Mouse (Mus musculus) embryonic facial prominence, embryonic 15.5 days (tissue): ENCODE results near the gene Ssbp3. TPM values are rescaled to one million over a fixed set of nuclear protein-coding genes. Genes with fewer than 3 reads are reported as not detected.

Experiments
- ATAC-seq: fragments of 200-750 bp; cut with Nextera tagmentation; 2 replicates; pipeline ENCODE4 v1.8.0; 2017; ENCODE audit warnings: low read depth, moderate TSS enrichment; ENCODE audit not compliant: insufficient number of reproducible peaks, low FRiP score, low TSS enrichment
- H3K27ac ChIP-seq: fragments of 300-500 bp; sonication (generic); replicated peaks from 2 replicates; pipeline ENCODE4 v1.5.1; 2015; ENCODE audit warnings: mild to moderate bottlenecking, inconsistent platforms
- H3K27me3 ChIP-seq: fragments of 300-500 bp; sonication (generic); 2 replicates; pipeline ENCODE4 v1.6.1; 2015; ENCODE audit warnings: inconsistent platforms
- H3K36me3 ChIP-seq: fragments of 300-500 bp; sonication (generic); 2 replicates; pipeline ENCODE4 v1.6.1; 2015; ENCODE audit warnings: mild to moderate bottlenecking, inconsistent platforms
- H3K4me1 ChIP-seq: fragments of 300-500 bp; sonication (generic); 2 replicates; pipeline ENCODE4 v1.6.1; 2015; ENCODE audit warnings: inconsistent platforms
- H3K4me2 ChIP-seq: fragments of 300-500 bp; sonication (generic); replicated peaks from 2 replicates; pipeline ENCODE4 v1.6.1; 2015; ENCODE audit warnings: mild to moderate bottlenecking, inconsistent platforms
- H3K4me3 ChIP-seq: fragments of 300-500 bp; sonication (generic); replicated peaks from 2 replicates; pipeline ENCODE4 v1.5.1; 2015; ENCODE audit warnings: mild to moderate bottlenecking, inconsistent platforms
- H3K9ac ChIP-seq: fragments of 300-500 bp; sonication (generic); 2 replicates; pipeline ENCODE4 v1.6.1; 2015; ENCODE audit warnings: inconsistent platforms
- H3K9me3 ChIP-seq: fragments of 300-500 bp; sonication (generic); replicated peaks from 2 replicates; pipeline ENCODE4 v1.6.1; 2016; ENCODE audit warnings: inconsistent platforms
- WGBS: fragments of 180-500 bp; shearing (Covaris S2); methylation state at CpG from one replicate; pipeline ENCODE4 v1.1.7; 2015; 5-methylcytosine and 5-hydroxymethylcytosine counted together
- polyA plus RNA-seq: library from polyadenylated mRNA; unstranded; fragments of >200 nt; fragmentation: Nextera tagmentation; extraction: Ambion mirVana; gene quantifications from 2 replicates; pipeline ENCODE4 v1.2.1, GENCODE M21; 2015

Ssbp3 gene
- polyA plus RNA-seq, 1 experiment from 2014 or later, result 136 TPM

DNA sequence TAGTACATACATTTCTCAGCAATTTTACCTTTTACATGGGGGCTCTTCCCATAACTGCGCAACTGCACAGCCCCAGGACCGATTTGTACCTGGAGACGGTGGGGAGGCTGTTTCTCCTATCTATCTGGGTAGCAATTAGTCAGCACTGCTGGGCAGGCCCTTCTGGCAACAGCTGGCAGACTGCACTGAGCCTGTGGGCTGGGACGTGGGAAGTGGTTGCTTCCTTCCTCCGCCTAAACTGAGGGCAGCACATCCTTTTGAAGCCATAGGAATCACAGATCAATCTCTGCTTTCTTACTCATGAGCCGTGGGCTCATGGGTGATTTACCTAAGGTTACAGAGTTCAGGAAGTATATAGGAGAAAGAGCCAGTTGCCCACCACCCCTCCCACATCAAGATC is 148.3 kb downstream of the Ssbp3 start:
- Histone ChIP-seq H3K27me3 (no peaks in the 10 kb centered on the region), H3K4me2 (no peak overlapping the region), H3K9me3 (no peaks in the 10 kb centered on the region), H3K4me1 (no peaks in the 10 kb centered on the region), H3K4me3 (no peak overlapping the region), H3K36me3 (peaks cover 74% of the 10 kb centered on the region), H3K9ac (no peak overlapping the region), H3K27ac (no peak overlapping the region)
- no peak for ATAC-seq
- WGBS, result 75% methylated on average over 6 of the region's 6 CpGs

DNA sequence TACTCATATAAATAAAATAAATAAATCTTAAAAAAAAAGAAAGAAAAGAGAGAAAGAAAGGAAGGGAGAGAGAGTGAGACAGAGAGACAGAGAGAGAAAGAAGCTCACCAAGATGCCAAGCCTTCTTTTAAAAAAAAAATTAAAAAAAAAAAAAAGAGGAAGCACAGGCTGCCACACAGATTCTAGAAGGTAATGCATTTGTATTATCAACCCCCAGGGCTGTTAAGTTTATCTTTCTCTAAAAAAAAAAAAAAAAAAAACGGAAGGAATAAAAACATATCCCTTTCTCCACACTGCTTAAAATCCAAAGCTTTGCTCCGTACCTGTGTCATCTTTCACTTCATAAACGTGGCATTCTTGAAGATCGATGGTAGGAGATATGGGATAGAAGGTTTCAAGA is 151.1 kb downstream of the Ssbp3 start:
- no peak overlapping the region for H3K4me3 ChIP-seq
- H3K4me1 ChIP-seq, result peaks cover 10% of the 10 kb centered on the region; the same call in 1 of the 2 replicates
- WGBS, result 90% methylated on average over 4 of the region's 4 CpGs
- no peak for ATAC-seq
- H3K4me2 ChIP-seq, result no peak overlapping the region
- H3K27me3 ChIP-seq, result no peaks in the 10 kb centered on the region
- no peak overlapping the region for H3K27ac ChIP-seq
- no peak overlapping the region for H3K9ac ChIP-seq
- H3K9me3 ChIP-seq, result no peaks in the 10 kb centered on the region
- H3K36me3 ChIP-seq, result peaks cover 77% of the 10 kb centered on the region

DNA sequence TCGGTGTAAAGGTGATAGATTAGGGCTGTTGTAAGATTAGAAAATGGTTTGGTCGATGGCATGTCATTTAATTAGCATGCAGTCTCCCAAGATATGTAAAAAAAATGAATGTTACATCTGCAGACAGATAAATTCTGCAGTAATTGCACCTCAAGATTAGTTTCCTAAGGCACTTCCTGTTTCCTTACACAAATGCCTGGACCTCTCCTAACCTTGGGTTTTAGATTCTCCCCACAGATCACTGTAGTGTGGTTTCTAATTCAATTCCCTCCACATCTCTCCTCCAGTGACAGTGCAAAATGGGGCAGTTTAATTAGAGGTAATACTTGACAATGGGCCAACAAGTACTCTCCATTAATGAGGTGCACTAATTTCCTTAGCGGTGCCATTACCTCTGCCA is 152.7 kb downstream of the Ssbp3 start:
- 79% methylated on average over 3 of the region's 3 CpGs for WGBS
- Histone ChIP-seq H3K4me2 (no peak overlapping the region), H3K27me3 (no peaks in the 10 kb centered on the region; the same call in 1 of the 2 replicates), H3K9ac (no peak overlapping the region), H3K9me3 (no peaks in the 10 kb centered on the region), H3K27ac (no peak overlapping the region), H3K4me3 (no peak overlapping the region), H3K36me3 (peaks cover 60% of the 10 kb centered on the region), H3K4me1 (peaks cover 17% of the 10 kb centered on the region)
- no peak for ATAC-seq

DNA sequence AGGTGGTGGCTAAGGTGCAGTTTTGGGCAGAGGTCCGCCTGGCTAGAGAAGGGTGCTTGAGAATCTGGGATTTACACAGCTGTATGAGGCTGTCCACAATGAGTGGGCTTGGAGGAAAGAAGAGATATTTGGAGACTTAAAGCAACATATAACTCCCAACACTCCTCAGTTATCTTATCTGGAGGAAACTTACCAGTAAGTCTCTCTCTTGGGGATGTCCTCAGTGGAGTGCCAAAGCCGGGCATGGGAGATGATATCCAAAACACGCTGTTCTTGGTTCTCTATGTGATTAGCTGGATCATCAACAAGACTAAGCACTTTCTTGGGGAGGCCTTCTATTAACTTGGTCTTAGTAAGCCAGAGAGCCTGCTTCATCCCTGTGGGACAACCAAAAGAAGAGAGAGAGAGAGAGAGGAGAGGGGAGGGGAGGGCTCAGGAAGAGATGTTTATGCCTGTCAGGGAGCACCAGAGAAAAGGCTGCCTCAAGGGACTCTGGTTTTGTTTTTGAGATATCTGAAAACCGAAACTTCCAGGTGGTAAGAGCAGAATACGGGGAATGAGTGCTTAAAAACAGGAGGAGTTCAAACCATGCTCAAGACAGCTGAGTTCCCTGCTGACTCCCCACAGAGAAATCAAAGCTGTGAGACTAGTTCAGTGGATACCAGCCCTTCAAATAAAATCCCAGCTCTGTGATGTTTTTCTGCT is 154.0 kb downstream of the Ssbp3 start:
- WGBS, result 82% methylated on average over 5 of the region's 5 CpGs
- no peak overlapping the region for H3K4me3 ChIP-seq
- H3K4me1 ChIP-seq, result peaks cover 17% of the 10 kb centered on the region
- no peak for ATAC-seq
- no peak overlapping the region for H3K9ac ChIP-seq
- no peak overlapping the region for H3K4me2 ChIP-seq
- no peaks in the 10 kb centered on the region for H3K9me3 ChIP-seq
- peaks cover 47% of the 10 kb centered on the region for H3K36me3 ChIP-seq
- H3K27me3 ChIP-seq, result no peaks in the 10 kb centered on the region; the same call in 1 of the 2 replicates
- H3K27ac ChIP-seq, result no peak overlapping the region

DNA sequence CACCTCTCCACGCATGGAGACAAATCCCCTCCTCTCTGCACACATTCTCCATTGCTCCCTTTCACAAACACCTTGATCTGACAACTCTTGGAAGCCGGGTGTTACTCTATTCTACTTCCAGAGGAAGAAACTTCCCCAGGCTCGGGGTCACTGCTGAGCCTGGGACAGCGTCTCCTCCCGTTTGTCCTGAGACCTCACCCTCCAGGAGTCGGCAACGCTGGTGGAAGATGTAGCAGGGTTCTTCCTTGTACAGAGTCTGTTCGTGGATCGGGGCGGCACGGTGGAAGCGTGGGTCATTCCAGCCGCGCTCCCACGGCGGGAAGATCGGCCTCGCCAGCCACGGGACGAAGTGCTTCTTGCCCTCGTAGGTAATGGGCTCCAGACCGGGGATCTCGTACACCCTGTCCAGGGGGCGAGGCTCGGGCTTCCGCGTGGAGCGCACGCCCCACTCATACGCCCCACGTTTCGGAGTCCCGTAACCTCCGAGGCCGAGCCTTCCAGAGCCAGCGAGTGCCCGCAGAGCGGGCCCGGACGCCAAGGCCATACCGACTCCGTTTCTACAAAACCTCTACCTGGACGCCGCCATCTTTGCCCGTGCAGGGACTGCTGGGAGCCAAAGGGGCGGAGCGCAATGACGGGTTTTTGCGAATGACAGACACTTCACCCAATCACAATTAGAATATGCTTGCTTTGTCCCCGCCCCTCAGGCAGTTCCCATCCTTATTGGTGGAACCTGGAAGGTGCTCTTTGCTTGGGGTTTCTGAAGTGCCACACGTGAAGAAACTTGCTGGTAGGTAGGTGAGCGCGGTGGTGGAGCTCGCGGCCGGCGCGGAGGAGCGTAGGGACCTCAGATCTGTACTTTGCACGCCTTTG is 156.0 kb downstream of the Ssbp3 start, which contains the start of the genes Mrpl37 and Cyb5rl:
Gene Mrpl37 (minus strand): TSS at position 617 of the 873 bp plus-strand sequence.
Gene Cyb5rl (plus strand): TSS at position 737 of the 873 bp plus-strand sequence.
- peak within 1 kb of the TSS; percentile 28 for H3K27ac ChIP-seq
- H3K9ac ChIP-seq, result peak within 1 kb of the TSS; percentile 77
- under 1% methylated on average over 60 of the region's 60 CpGs for WGBS
- H3K4me2 ChIP-seq, result peak within 1 kb of the TSS; percentile 95
- H3K36me3 ChIP-seq, result peaks cover 30% of the 10 kb centered on the region
- H3K27me3 ChIP-seq, result no peaks in the 10 kb centered on the region; the same call in 1 of the 2 replicates
- H3K4me1 ChIP-seq, result peaks cover 17% of the 10 kb centered on the region
- H3K9me3 ChIP-seq, result no peaks in the 10 kb centered on the region
- H3K4me3 ChIP-seq, result peak within 1 kb of the TSS; percentile 87
- ATAC-seq, result peak; percentile 98

DNA sequence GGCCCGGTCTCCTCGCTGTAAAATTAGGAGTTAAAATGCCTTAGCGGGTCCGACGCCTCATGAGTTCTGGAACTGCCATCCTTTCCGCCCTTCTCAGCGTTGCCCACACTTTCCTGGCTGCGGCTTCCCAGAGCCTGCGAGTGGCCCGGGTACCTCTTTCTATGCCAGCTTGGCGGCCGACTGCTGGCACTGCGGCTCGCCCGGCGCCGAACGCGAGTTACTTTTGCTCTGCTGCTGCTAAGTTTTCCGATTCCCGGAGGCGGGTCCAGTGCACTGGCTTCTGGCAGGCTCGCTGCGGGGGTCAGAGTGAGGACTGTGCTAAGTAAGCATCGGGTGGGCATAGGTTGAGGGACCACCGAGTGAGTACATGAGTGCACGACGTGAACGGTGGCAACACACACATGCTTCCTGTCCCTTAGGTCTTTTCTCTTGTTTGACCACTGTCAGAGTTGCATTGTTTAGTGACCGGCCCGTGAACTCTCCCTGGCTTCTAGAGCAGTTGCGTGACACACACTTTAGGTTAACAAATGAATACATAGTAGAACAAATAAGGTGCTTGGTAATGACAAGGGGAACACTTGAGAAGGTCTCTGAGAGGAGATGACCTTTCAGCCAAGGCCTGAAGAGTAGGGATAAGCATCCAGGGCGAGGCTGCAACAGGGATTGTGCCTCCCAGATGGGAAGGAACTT is 156.8 kb downstream of the Ssbp3 start:
- peak overlapping the region; percentile 28; the same call in 1 of the 2 replicates for H3K27ac ChIP-seq
- H3K9me3 ChIP-seq, result no peaks in the 10 kb centered on the region
- peak overlapping the region; percentile 95 for H3K4me2 ChIP-seq
- WGBS, result 5% methylated on average over 33 of the region's 33 CpGs
- peak overlapping the region; percentile 54 for H3K9ac ChIP-seq
- peaks cover 17% of the 10 kb centered on the region for H3K4me1 ChIP-seq
- peak overlapping the region; percentile 87 for H3K4me3 ChIP-seq
- no peaks in the 10 kb centered on the region; the same call in 1 of the 2 replicates for H3K27me3 ChIP-seq
- peaks cover 22% of the 10 kb centered on the region for H3K36me3 ChIP-seq
- peak; percentile 7; the same call in 1 of the 2 replicates for ATAC-seq

DNA sequence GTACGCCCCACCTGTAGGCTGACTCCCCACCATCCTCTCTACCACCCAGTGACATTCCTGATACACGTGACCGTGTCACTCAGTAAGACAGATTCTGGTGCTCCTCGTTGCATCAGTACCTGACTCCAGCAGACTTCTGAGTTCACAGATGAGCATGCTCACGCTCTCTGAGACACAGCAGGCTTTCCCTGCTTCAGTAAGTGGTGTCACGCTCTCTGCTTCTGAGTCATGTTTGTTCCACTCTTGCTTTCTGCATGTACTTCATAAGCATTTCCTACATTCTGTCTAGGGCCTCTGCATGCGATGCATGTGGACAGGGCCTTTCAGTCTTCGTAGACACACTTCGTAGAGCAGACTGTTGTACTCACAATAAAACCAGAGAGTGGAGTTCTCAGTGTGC is 161.8 kb downstream of the Ssbp3 start:
- no peak overlapping the region for H3K27ac ChIP-seq
- H3K4me1 ChIP-seq, result peaks cover 4% of the 10 kb centered on the region; the same call in 1 of the 2 replicates
- no peak overlapping the region for H3K4me3 ChIP-seq
- H3K9ac ChIP-seq, result no peak overlapping the region
- H3K27me3 ChIP-seq, result no peaks in the 10 kb centered on the region; the same call in 1 of the 2 replicates
- ATAC-seq, result no peak
- H3K36me3 ChIP-seq, result no peaks in the 10 kb centered on the region
- no peaks in the 10 kb centered on the region for H3K9me3 ChIP-seq
- WGBS, result 75% methylated on average over 9 of the region's 9 CpGs
- H3K4me2 ChIP-seq, result no peak overlapping the region

DNA sequence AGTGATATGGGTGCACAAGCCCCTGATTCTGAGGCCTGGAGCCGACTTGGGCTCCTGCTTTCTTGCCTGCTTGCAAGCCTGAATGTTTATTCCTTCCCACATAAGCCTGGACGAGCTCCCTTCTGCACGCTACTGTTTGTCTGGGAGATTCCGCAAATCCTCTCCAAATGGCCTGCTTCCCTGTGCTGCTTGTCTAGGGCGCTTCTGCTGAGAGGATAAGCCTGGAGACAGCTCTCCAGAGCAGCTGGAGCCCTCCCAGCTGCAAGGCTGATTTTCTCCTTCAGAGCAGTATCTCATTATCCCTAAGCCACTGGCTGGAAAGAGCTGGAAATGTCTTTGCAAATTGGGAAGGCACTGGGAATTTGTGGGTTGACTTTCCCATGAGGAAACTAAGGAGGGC is 165.0 kb downstream of the Ssbp3 start:
- Histone ChIP-seq H3K9ac (no peak overlapping the region), H3K27me3 (no peaks in the 10 kb centered on the region), H3K4me3 (no peak overlapping the region), H3K36me3 (no peaks in the 10 kb centered on the region), H3K9me3 (no peaks in the 10 kb centered on the region), H3K27ac (no peak overlapping the region), H3K4me2 (no peak overlapping the region), H3K4me1 (0 out of 2 replicates have a peak, but pooled peaks cover 2% of the 10 kb centered on the region)
- ATAC-seq, result no peak
- 65% methylated on average over 5 of the region's 5 CpGs for WGBS

DNA sequence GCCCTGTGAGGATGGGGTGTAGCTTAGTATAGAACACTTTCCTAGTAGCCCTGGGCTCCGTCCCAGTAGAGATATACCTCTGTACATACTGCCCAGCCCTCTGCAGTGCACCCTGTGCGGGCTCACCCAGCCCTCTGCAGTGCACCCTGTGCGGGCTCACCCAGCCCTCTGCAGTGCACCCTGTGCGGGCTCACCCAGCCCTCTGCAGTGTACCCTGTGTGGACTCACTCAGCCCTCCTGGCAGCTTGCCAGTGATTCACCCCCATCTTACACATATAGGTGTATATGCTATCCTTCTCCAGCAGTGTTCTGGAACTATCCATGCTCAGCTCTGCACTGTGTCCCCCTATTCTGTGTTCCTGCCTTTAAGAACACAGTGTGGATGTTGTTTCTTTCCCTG is 168.4 kb downstream of the Ssbp3 start:
- Histone ChIP-seq H3K27me3 (no peaks in the 10 kb centered on the region), H3K4me2 (no peak overlapping the region), H3K9ac (no peak overlapping the region), H3K4me1 (0 out of 2 replicates have a peak, but pooled peaks cover 4% of the 10 kb centered on the region), H3K9me3 (no peaks in the 10 kb centered on the region), H3K4me3 (no peak overlapping the region), H3K36me3 (no peaks in the 10 kb centered on the region), H3K27ac (no peak overlapping the region)
- WGBS, result 76% methylated on average over 4 of the region's 4 CpGs
- ATAC-seq, result 0 out of 2 replicates have a peak, but pooled peaks have one; percentile 37

DNA sequence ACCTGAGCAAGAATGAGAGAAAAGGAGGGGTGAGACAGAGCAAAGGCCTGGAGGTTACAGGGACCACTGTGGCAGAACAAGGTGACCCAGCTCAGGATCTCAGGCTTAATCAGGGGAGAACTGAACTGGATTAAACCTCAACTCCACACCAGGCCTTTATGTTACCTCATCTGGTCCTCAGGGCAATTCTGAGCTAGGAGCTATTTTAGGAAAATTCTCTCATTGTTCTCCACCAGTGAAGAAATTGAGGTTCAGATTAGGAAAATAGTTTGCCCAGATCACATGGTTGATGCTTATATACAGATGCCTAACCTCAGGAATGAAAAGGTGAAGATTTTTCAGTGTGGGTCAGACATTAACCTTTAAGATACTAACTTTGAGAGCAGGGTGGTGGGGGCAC is 169.2 kb downstream of the Ssbp3 start:
- Histone ChIP-seq H3K27ac (no peak overlapping the region), H3K4me1 (peaks cover 8% of the 10 kb centered on the region; the same call in 1 of the 2 replicates), H3K4me2 (no peak overlapping the region), H3K27me3 (no peaks in the 10 kb centered on the region), H3K9me3 (no peaks in the 10 kb centered on the region), H3K9ac (no peak overlapping the region), H3K4me3 (no peak overlapping the region), H3K36me3 (no peaks in the 10 kb centered on the region)
- no peak for ATAC-seq

DNA sequence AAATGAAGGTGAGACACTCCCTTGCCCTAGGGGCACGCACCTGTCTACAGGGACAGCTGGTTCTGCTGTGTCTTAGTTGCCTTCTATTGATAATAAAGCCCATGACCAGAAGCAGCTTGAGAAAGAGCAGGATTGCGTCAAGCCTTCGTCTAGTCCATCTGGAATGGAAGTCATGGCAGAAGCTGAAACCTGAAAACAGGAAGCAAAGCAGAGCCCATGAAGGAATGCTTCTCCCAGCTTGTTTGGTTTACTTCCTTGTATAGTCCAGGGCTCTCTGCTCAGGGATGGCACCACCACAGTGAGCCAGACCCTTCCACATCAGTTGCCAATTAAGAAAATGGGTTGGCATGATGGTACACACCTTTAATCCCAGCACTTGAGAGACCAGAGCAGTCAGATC is 171.7 kb downstream of the Ssbp3 start:
- H3K9ac ChIP-seq, result no peak overlapping the region
- H3K27me3 ChIP-seq, result no peaks in the 10 kb centered on the region
- WGBS, result 81% methylated on average over 3 of the region's 3 CpGs
- H3K27ac ChIP-seq, result no peak overlapping the region
- no peaks in the 10 kb centered on the region for H3K9me3 ChIP-seq
- H3K4me2 ChIP-seq, result no peak overlapping the region
- ATAC-seq, result no peak
- H3K36me3 ChIP-seq, result no peaks in the 10 kb centered on the region
- H3K4me1 ChIP-seq, result peaks cover 12% of the 10 kb centered on the region; the same call in 1 of the 2 replicates
- no peak overlapping the region for H3K4me3 ChIP-seq
